Mouse (Mus musculus) brain, embryonic 14.5 days (tissue): ENCODE measurements around the gene Kif24.
A peak's percentile ranks its signal among the peaks of the same experiment; 100 is the strongest.

Experiments used
- CTCF ChIP-seq: fragments of 200-500 bp; IDR thresholded peaks from 2 replicates; pipeline ENCODE4 v1.5.1; 2012; ENCODE audit warnings: inconsistent platforms, mild to moderate bottlenecking, moderate library complexity, borderline replicate concordance; ENCODE audit not compliant: insufficient read depth, insufficient read length; ENCODE audit errors: extremely low read depth
- POLR2A ChIP-seq: fragments of 200-500 bp; IDR thresholded peaks from 2 replicates; pipeline ENCODE4 v1.6.1; 2012; ENCODE audit warnings: mild to moderate bottlenecking, inconsistent platforms, borderline replicate concordance; ENCODE audit not compliant: poor library complexity, insufficient read depth, insufficient read length, severe bottlenecking; ENCODE audit errors: extremely low read depth

GRCm38 (mm10) chr4:41390122-41390521 is 74.6 kb downstream of the Kif24 start:
- peak; percentile 91 for TF ChIP-seq CTCF
- TF ChIP-seq POLR2A, result no peak
